Mouse (Mus musculus) liver, adult 2 months (tissue): ENCODE measurements around the gene Smndc1. TPM values are rescaled to one million over a fixed set of nuclear protein-coding genes. Genes with fewer than 3 reads are reported as not detected.
A peak's percentile ranks its signal among the peaks of the same experiment; 100 is the strongest.
"Not testable (repeated sequence)": the region's sequence is repeated elsewhere in the genome, so short reads cannot be mapped to it uniquely, and the experiment has no call there.

ENCODE experiments used
- DNase-seq: peaks from one replicate; pipeline ENCODE4 v3.0.0-alpha.2; 2011; ENCODE audit warnings: low read depth, low spot score; ENCODE audit errors: extremely low read depth
- H3K27ac ChIP-seq: fragments of 200-500 bp; replicated peaks from 2 replicates; pipeline ENCODE4 v1.5.1; 2012; ENCODE audit warnings: low read depth, mild to moderate bottlenecking, control low read depth, inconsistent platforms, low read length; ENCODE audit not compliant: insufficient read depth
- H3K27me3 ChIP-seq: fragments of 200-500 bp; 2 replicates; pipeline ENCODE4 v1.6.1; 2012; ENCODE audit warnings: mild to moderate bottlenecking, moderate library complexity, low read length, inconsistent platforms; ENCODE audit not compliant: control insufficient read depth, insufficient read depth
- H3K36me3 ChIP-seq: fragments of 200-500 bp; 2 replicates; pipeline ENCODE4 v1.6.1; 2012; ENCODE audit warnings: low read length, inconsistent platforms; ENCODE audit not compliant: control insufficient read depth, insufficient read depth
- H3K4me1 ChIP-seq: fragments of 200-500 bp; 2 replicates; pipeline ENCODE4 v1.6.1; 2011; ENCODE audit warnings: low read length; ENCODE audit not compliant: control insufficient read depth, insufficient read depth
- H3K4me3 ChIP-seq: fragments of 200-500 bp; 2 replicates; pipeline ENCODE4 v1.5.1; 2011; ENCODE audit warnings: low read depth, mild to moderate bottlenecking, control low read depth, low read length, moderate library complexity; ENCODE audit not compliant: insufficient read depth
- H3K79me2 ChIP-seq: fragments of 200-500 bp; 2 replicates; pipeline ENCODE4 v1.6.1; 2012; ENCODE audit warnings: inconsistent platforms, mild to moderate bottlenecking, low read length, moderate library complexity; ENCODE audit not compliant: control insufficient read depth, insufficient read depth
- H3K9ac ChIP-seq: fragments of 200-500 bp; 2 replicates; pipeline ENCODE4 v1.6.1; 2012; ENCODE audit warnings: low read depth, mild to moderate bottlenecking, control low read depth, inconsistent platforms, low read length
- CTCF ChIP-seq: fragments of 200-500 bp; IDR thresholded peaks from 2 replicates; pipeline ENCODE4 v1.5.1; 2011; ENCODE audit warnings: low read depth, low read length, control low read depth
- POLR2A ChIP-seq: fragments of 200-500 bp; IDR thresholded peaks from 2 replicates; pipeline ENCODE4 v1.6.1; 2011; ENCODE audit warnings: low read length, control low read depth; ENCODE audit not compliant: insufficient read depth; ENCODE audit errors: extremely low read depth
- WGBS: fragments of 180-500 bp; shearing (Covaris S2); methylation state at CpG from one replicate; pipeline ENCODE4 v1.1.7; 2018; 5-methylcytosine and 5-hydroxymethylcytosine counted together
- polyA plus RNA-seq: library from polyadenylated mRNA; depleted of rRNA; stranded (reverse); fragments of >200 nt; gene quantifications from 2 replicates; pipeline ENCODE4 v1.2.3, GENCODE M21; 2012
- total RNA-seq: library from RNA; depleted of rRNA; stranded (reverse); fragments of >200 nt; gene quantifications from 2 replicates; pipeline ENCODE4 v1.2.3, GENCODE M21; 2014

Gene Smndc1
- total and polyA plus RNA-seq, 2 experiments: 1.6 to 8.1 TPM

DNA sequence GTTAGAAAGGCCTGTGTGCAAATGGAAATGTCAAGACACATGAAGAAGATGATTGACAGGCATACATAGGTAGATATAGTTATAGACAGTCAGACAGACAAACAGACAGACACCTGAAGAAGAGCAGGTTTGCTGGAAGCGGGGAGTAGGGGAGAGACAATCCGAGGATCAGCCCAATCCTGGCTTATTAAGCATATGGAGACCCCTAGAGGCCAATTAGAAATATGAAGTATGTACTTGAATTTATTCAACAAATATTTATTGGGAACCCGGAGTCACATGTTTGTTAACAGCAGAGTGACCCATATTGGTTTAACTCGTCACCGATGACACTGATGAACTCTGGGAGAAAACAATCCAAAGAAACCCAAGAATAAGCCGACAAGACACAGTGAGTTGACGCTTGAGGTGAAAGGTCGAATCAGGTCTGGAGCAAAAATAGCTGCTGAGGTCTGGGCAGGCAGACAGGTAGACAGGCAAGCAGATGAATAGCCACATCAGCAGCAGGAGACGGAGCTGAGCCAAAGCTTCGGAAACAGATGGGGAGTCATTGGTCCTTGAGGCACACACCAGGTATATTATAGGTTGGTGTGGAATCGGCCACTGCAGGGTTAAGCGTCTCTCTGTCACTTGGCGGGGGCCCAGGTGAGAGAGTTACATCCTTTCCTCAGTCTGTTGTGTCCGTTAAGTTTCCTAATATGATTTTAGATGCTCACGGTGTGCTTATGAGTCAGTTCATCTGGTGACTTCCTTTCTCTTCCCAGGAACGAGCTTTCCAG lies 10.1 kb upstream of the Smndc1 start:
- Histone ChIP-seq H3K4me3 (no peak overlapping the region), H3K36me3 (no peaks in the 10 kb centered on the region), H3K79me2 (no peaks in the 10 kb centered on the region), H3K27ac (no peak overlapping the region), H3K27me3 (no peaks in the 10 kb centered on the region), H3K4me1 (peaks cover 2% of the 10 kb centered on the region; the same call in 1 of the 2 replicates), H3K9ac (no peak overlapping the region)
- TF ChIP-seq CTCF: no peak
- DNase-seq: no peak
- 75% methylated on average over 16 of the region's 16 CpGs for WGBS

DNA sequence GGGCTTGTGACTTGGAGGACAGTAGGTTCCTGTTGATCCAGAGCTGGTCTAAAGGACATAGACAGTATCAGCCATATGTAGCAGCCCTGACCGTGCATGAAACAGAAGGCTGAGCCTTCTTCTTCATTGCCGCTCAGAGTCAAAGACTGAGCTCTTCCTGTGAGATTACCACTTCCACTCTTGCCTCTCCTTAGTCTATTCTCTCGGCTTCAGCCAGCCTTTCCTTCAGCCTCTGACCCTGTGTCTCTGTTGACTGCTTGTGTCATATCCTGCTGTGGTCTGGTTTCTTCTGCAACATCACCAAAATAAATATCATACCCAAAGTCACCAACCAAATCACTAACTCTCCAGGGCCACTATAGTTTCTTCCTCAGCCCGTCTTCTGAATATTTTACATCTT lies 8.8 kb upstream of the Smndc1 start:
- TF ChIP-seq POLR2A (no peak), CTCF (no peak)
- 73% methylated on average over 4 of the region's 4 CpGs for WGBS
- H3K36me3 ChIP-seq: no peaks in the 10 kb centered on the region

DNA sequence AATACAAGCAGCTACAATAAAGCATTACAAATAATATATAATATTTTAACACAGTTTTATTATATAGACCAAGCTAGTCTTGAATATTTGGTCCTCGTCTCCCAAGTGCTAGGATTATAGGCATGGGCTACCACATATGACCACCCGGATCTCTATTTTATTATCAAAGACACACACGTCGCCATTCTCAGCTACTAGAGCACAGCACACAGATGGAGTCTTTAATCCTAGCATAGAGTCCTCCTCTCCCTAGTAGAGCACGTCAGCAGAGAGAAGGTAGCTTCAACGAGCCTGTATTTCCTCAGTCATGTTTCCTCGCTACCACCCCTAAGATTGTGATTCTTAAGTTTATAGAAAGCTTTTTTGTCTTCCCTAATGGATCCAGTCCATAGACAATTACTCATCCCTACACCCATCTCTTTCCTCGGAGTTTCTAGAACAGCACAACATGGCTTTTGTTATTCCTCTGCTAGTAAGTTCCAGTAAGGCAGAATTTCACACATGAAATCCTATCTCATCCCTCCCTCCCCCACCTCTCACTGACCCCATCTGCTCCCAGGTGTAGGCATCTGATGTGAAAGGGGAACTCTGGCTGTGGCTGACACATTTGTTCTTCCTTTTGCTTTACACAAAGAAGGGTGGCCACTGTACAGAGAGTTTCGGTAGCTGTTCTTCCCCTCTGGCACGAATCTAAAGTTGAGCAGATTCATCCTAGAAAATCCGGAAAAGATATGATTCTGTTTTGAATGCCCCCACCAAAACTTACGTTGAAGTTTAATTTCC lies 7.3 kb upstream of the Smndc1 start:
- WGBS: 85% methylated on average over 12 of the region's 12 CpGs

More for the DNA sequence above, 8.8 kb upstream of the Smndc1 start:
- H3K27me3 ChIP-seq: no peaks in the 10 kb centered on the region
- H3K79me2 ChIP-seq: no peaks in the 10 kb centered on the region
- DNase-seq: no peak
- no peak overlapping the region for H3K9ac ChIP-seq
- H3K4me1 ChIP-seq: peaks cover 2% of the 10 kb centered on the region; the same call in 1 of the 2 replicates
- no peak overlapping the region for H3K4me3 ChIP-seq
- no peak overlapping the region for H3K27ac ChIP-seq

DNA sequence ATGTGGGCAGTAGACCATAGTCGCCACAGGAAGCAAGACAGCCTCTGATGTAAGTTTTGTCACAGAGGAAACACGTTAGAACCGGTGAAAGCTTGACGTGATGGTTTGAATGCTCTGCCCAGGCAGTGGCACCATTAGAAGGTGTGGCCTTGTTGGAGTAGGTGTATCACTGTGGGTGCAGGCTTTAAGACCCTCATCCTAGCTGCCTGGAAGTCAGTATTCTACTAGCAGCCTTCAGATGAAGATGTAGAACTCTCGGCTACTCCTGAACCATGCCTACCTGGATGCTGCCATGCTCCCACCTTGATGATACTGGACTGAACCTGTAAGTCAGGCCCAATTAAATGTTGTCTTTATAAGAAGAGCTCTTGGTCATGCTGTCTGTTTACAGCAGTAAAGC lies 5.4 kb upstream of the Smndc1 start:
- H3K4me1 ChIP-seq, H3K4me3 ChIP-seq, H3K27ac ChIP-seq, H3K27me3 ChIP-seq, DNase-seq, H3K36me3 ChIP-seq, H3K9ac ChIP-seq, H3K79me2 ChIP-seq: not testable (repeated sequence)
- WGBS: 84% methylated on average over 5 of the region's 5 CpGs

More for the DNA sequence above, 7.3 kb upstream of the Smndc1 start:
- Histone ChIP-seq H3K27me3 (no peaks in the 10 kb centered on the region), H3K79me2 (no peaks in the 10 kb centered on the region), H3K27ac (no peak overlapping the region), H3K4me3 (no peak overlapping the region), H3K9ac (no peak overlapping the region), H3K36me3 (no peaks in the 10 kb centered on the region), H3K4me1 (no peaks in the 10 kb centered on the region)
- TF ChIP-seq CTCF: no peak
- no peak for TF ChIP-seq POLR2A
- no peak for DNase-seq

DNA sequence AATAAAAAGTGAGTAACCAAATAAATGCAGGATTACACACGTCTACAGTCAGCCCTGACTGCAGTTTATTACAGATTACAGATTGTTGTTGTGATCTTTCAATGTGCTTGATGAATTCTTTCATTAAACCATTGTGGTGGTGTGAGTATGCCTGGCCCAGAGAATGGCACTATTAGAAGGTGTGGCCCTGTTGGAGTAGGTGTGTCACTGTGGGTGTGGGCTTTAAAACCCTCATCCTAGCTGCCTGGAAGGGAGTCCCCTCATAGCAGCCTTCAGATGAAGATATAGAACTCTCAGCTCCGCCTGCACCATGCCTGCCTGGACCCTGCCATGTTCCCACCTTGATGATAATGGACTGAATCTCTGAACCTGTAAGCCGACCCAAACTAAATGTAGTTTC lies 4.6 kb upstream of the Smndc1 start:
- not testable (repeated sequence) for H3K79me2 ChIP-seq, H3K36me3 ChIP-seq, H3K4me3 ChIP-seq, H3K27me3 ChIP-seq, H3K9ac ChIP-seq, H3K4me1 ChIP-seq, DNase-seq, H3K27ac ChIP-seq
- 67% methylated on average over 3 of the region's 3 CpGs for WGBS

DNA sequence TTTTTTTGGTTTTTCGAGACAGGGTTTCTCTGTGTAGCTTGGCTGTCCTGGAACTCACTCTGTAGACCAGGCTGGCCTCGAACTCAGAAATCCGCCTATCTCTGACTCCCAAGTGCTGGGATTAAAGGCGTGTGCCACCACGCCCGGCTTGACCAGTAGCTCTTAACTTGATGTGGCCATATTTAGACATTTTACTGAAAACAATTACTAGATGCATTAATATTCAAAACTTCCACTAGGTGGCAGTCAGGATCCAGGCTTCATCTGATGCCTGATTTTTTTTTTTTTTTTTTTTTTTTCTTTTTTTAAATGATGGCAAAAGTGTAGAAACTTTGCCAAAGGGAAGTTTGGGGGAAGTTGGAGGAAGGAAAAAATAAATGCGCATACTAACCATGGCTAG lies 4.2 kb upstream of the Smndc1 start:
- TF ChIP-seq POLR2A (no peak), CTCF (no peak)
- peak; percentile 46 for DNase-seq

More for the DNA sequence above, 4.2 kb upstream of the Smndc1 start:
- H3K4me3 ChIP-seq: no peak overlapping the region
- no peak overlapping the region for H3K9ac ChIP-seq
- peaks cover 3% of the 10 kb centered on the region for H3K4me1 ChIP-seq
- no peaks in the 10 kb centered on the region for H3K27me3 ChIP-seq
- H3K36me3 ChIP-seq: no peaks in the 10 kb centered on the region
- no peak overlapping the region for H3K27ac ChIP-seq
- peaks cover 7% of the 10 kb centered on the region; the same call in 1 of the 2 replicates for H3K79me2 ChIP-seq
- 15% methylated on average over 7 of the region's 7 CpGs for WGBS
